Mouse (Mus musculus) cerebellum, adult 2 months (tissue): ENCODE data around the gene Rhoj. TPM values are rescaled to one million over a fixed set of nuclear protein-coding genes. Genes with fewer than 3 reads are reported as not detected.
A peak's percentile ranks its signal among the peaks of the same experiment; 100 is the strongest.

Source experiments
- DNase-seq, 2 experiments: peaks; one replicate each; pipeline ENCODE4 v3.0.0; 2021
- H3K27ac ChIP-seq: fragments of 200-500 bp; 2 replicates; pipeline ENCODE4 v1.5.1; 2012; ENCODE audit warnings: low read length, control low read depth, inconsistent platforms; ENCODE audit not compliant: insufficient read depth
- H3K27me3 ChIP-seq: fragments of 200-500 bp; 2 replicates; pipeline ENCODE4 v1.6.1; 2012; ENCODE audit warnings: inconsistent platforms, mild to moderate bottlenecking, low read length, moderate library complexity; ENCODE audit not compliant: control insufficient read depth, insufficient read depth
- H3K4me1 ChIP-seq: fragments of 200-500 bp; 2 replicates; pipeline ENCODE4 v1.6.1; 2011; ENCODE audit warnings: low read length; ENCODE audit not compliant: control insufficient read depth, insufficient read depth
- H3K4me3 ChIP-seq: fragments of 200-500 bp; replicated peaks from 2 replicates; pipeline ENCODE3; 2011; ENCODE audit warnings: mild to moderate bottlenecking, low read depth, low read length, control low read depth; ENCODE audit not compliant: insufficient read depth
- CTCF ChIP-seq: fragments of 200-500 bp; IDR thresholded peaks from 2 replicates; pipeline ENCODE4 v1.5.1; 2011; ENCODE audit warnings: low read depth, mild to moderate bottlenecking, control low read depth, low read length, moderate library complexity, borderline replicate concordance; ENCODE audit not compliant: insufficient read depth
- POLR2A ChIP-seq: fragments of 200-500 bp; IDR thresholded peaks from 2 replicates; pipeline ENCODE4 v1.6.1; 2011; ENCODE audit warnings: low read length, control low read depth, borderline replicate concordance; ENCODE audit not compliant: insufficient read depth
- WGBS: fragments of 180-500 bp; shearing (Covaris S2); methylation state at CpG from one replicate; pipeline ENCODE4 v1.1.7; 2018; 5-methylcytosine and 5-hydroxymethylcytosine counted together
- polyA plus RNA-seq: library from polyadenylated mRNA; depleted of rRNA; stranded (reverse); fragments of >200 nt; gene quantifications from 2 replicates; pipeline ENCODE4 v1.2.3, GENCODE M21; 2012

Gene Rhoj
- polyA plus RNA-seq, 1 experiment: 8.2 TPM

DNA sequence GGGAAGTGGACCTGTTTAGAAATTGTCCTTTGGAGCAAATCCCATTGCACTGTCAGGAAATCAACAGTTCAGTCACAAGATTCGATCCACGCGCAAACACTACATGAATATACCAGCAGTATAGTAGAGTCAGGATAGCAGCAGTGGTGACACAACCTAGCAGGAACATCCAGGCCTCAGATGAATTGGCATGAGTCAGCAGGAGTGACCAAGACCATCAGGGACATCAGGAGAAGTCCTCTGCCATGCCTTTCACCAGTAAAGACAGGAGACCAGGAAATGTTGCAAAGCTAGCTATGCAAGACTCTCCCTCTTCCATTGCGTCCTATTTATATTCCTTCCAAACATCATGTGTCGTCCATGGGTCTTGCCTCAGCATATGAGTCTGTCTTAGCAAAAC, 16.6 kb upstream of the Rhoj start:
- Histone ChIP-seq H3K27me3 (no peaks in the 10 kb centered on the region), H3K4me3 (no peak overlapping the region), H3K27ac (no peak overlapping the region), H3K4me1 (no peaks in the 10 kb centered on the region)
- TF ChIP-seq POLR2A (no peak), CTCF (no peak)
- WGBS: 96% methylated on average over 5 of the region's 5 CpGs
- DNase-seq: no peak

DNA sequence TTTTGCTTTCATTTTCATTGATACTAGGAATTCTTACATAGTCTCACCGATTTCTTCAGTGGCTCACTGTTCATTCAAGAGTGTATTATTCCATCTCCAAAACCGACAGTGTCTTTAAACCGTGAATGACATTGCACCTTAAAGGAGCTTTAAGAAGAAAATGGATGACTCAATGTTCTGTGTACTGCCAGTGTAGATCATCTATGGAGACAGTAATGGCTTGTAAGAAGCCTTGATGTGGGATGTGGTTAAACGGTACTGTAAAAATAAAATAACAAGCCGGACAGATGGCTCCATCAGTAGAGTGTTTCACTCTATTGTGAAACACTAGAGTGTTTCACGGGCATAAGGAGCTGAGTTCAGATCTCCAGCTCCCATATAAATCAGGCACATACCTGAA, 15.2 kb upstream of the Rhoj start:
- Histone ChIP-seq H3K4me3 (no peak overlapping the region), H3K4me1 (no peaks in the 10 kb centered on the region), H3K27me3 (no peaks in the 10 kb centered on the region), H3K27ac (no peak overlapping the region)
- 89% methylated on average over 6 of the region's 6 CpGs for WGBS
- no peak for DNase-seq
- no peak for TF ChIP-seq CTCF
- TF ChIP-seq POLR2A: no peak

DNA sequence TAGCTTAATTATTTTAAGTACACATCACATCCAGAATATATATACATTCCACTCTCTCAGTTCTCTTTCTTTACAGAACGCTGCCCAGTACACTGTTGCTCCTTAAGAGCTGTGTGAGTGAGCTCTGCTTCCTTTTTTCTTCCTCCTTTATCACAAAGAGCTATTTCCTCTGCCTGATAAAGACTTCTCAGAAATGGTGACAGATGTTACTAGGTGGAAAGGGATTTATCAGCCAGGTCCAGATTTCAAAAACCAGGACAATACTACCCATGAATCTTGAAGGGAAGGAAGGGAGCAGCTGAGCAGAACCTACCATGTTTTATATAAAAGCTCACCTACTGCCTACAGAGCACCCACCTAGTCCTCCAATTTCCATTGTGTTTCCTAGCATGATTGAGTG, 8.3 kb upstream of the Rhoj start:
- WGBS: 100% methylated on average over 1 of the region's 1 CpGs
- Histone ChIP-seq H3K4me3 (no peak overlapping the region), H3K27ac (no peak overlapping the region), H3K4me1 (no peaks in the 10 kb centered on the region), H3K27me3 (no peaks in the 10 kb centered on the region; the same call in 1 of the 2 replicates)
- no peak for TF ChIP-seq POLR2A
- no peak for TF ChIP-seq CTCF
- DNase-seq: no peak

DNA sequence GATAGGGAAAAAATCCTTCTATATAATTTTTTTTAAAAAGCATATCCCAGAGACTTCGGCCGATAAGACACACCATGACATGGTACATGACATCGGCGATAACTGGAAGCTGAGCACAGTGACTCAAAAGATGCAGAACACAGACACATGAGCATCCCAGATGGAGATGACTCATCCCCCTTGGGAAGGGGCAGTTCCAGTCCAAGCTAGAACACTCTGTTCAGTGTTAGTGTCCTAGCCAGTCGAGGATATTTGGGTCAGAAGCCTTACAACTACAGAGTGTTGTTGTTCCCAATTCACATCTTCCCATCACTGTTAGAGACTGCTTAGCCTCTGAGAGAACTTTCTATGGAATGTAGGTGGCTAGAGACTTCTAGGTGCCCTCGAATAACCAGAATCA, 4.0 kb upstream of the Rhoj start:
- TF ChIP-seq CTCF: no peak
- TF ChIP-seq POLR2A: no peak
- DNase-seq: peak in 1 of 2 experiments; percentile 18

DNA sequence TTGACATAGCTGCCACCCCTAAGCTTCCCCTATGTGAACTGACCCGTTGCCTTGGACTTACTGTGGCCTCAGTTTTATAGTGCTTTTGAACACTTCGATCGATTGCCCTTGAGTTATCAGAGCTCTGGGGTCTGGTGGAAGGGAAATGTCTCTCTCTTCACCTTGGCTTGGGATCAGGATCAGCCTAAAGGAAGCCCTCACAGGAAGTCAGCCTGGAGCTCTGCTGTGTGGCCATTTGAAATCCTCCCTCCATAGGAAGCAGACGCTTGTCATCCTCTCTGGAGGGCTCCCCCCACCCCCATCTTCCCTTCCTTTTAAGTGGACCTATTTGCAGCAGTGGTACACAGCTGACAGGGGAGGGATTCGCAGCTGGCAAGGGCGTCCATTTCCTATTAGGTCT, 1.6 kb downstream of the Rhoj start:
- H3K27ac ChIP-seq: no peak overlapping the region
- H3K27me3 ChIP-seq: no peaks in the 10 kb centered on the region
- 64% methylated on average over 6 of the region's 6 CpGs for WGBS
- DNase-seq: no peak
- H3K4me3 ChIP-seq: no peak overlapping the region
- TF ChIP-seq POLR2A (no peak), CTCF (no peak)
- no peaks in the 10 kb centered on the region; the same call in 1 of the 2 replicates for H3K4me1 ChIP-seq

More for the DNA sequence above, 4.0 kb upstream of the Rhoj start:
- Histone ChIP-seq H3K4me3 (no peak overlapping the region), H3K4me1 (no peaks in the 10 kb centered on the region; the same call in 1 of the 2 replicates), H3K27me3 (no peaks in the 10 kb centered on the region; the same call in 1 of the 2 replicates), H3K27ac (no peak overlapping the region)
- 71% methylated on average over 6 of the region's 6 CpGs for WGBS

DNA sequence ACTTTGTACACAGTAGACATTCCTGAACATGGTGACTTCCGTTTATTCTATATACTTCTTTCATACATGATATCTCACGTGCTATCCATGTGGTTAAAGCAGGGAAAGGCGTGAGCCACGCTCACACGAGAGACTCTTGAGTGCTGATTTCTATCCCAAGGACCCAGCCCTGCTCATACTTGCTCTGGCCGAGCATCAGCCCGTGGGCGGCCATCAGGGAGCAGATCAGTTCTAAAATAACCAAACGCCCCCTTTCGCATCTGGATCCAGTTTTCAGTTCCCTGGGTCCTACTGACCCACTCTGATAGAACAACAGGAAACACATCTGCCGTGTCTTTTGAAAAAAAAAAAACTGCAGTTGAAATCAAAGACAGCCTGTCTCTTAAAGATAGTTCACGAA, 2.6 kb downstream of the Rhoj start:
- no peak for DNase-seq
- Histone ChIP-seq H3K4me1 (no peaks in the 10 kb centered on the region; the same call in 1 of the 2 replicates), H3K4me3 (no peak overlapping the region), H3K27ac (no peak overlapping the region), H3K27me3 (no peaks in the 10 kb centered on the region)
- TF ChIP-seq CTCF (no peak), POLR2A (no peak)
- 91% methylated on average over 12 of the region's 12 CpGs for WGBS

DNA sequence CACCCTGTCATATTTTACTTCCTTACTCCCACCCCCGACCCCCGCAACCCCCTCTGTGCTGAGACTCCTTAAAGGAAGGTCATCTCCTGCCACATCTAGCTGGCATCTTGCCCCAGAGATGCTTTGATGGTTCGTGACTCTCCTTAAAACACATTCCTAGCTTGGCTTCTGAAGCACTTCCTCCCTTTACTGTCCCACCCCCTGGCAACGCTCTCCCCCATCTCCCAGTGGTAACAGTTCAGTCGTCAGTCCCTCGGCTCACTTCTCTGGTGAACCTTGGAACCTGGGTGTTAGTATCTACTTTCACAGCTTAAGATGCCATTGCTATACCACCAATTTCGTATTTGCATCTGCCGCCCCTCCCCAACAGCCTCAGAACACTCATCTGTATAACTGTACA, 3.8 kb downstream of the Rhoj start:
- no peaks in the 10 kb centered on the region; the same call in 1 of the 2 replicates for H3K4me1 ChIP-seq
- DNase-seq: no peak
- TF ChIP-seq POLR2A (no peak), CTCF (no peak)
- H3K27me3 ChIP-seq: no peaks in the 10 kb centered on the region
- H3K27ac ChIP-seq: no peak overlapping the region
- no peak overlapping the region for H3K4me3 ChIP-seq
- WGBS: 88% methylated on average over 8 of the region's 8 CpGs

DNA sequence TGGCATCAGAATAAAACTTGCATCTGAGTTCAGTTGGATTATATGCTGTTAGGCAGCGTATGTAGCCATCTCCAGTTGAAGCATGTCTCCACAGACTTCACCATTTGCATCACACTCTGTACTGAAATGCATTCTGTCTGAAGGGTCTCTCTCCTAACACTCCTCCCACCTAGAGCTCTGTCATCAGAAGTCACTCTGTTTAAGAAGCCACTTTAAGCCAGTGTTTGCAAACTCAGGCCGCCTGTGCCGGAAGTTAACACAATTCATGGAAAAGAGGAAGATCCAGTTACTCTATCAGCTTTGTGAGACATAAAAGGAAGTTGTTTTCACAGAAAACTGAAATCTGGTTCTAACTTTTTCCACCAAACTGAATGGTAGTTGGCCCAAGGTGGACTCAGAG, 5.9 kb downstream of the Rhoj start:
- WGBS: 97% methylated on average over 3 of the region's 3 CpGs
- H3K27me3 ChIP-seq: no peaks in the 10 kb centered on the region
- TF ChIP-seq POLR2A: no peak
- no peak for TF ChIP-seq CTCF
- DNase-seq: no peak
- no peak overlapping the region for H3K27ac ChIP-seq
- H3K4me3 ChIP-seq: no peak overlapping the region
- H3K4me1 ChIP-seq: no peaks in the 10 kb centered on the region
